Mouse (Mus musculus) testis, adult 2 months (tissue): ENCODE data around the gene Thada.

Experiments used
- CTCF ChIP-seq: fragments of 200-500 bp; IDR thresholded peaks from 2 replicates; pipeline ENCODE4 v1.5.1; 2012; ENCODE audit warnings: low read depth, mild to moderate bottlenecking, inconsistent platforms, low read length, moderate library complexity; ENCODE audit not compliant: control insufficient read depth, insufficient read depth, insufficient replicate concordance
- POLR2A ChIP-seq: fragments of 200-500 bp; IDR thresholded peaks from 2 replicates; pipeline ENCODE4 v1.6.1; 2012; ENCODE audit warnings: low read depth, mild to moderate bottlenecking, inconsistent platforms, low read length, moderate library complexity; ENCODE audit not compliant: control insufficient read depth

DNA sequence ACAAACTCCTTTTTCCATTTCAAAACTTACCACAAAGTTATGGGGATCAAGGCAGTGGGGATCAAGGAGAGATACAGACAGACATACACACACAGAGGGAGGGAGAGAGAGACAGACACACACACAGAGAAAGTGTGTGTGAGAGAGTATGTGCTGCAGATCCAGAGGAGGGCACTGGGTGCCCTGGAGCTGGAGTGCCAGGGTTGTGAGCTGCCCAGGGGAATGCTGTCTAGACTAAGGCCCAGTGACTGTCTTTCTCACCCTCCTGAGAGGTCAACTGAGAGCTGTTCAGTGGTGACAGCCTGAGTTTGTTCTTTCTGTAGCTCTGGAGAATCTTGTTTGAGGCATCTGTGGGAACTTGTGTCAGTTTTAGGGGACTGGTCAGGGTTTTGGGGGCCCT lies 269.7 kb downstream of the Thada start:
- TF ChIP-seq CTCF (no peak), POLR2A (no peak)
